Mouse (Mus musculus): ENCODE results near the gene Trappc10.

Gene Trappc10

GRCm38 (mm10) chr10:78158041-78158440 is 86.4 kb downstream of the Trappc10 start:
- DNase-seq: no peak

DNA sequence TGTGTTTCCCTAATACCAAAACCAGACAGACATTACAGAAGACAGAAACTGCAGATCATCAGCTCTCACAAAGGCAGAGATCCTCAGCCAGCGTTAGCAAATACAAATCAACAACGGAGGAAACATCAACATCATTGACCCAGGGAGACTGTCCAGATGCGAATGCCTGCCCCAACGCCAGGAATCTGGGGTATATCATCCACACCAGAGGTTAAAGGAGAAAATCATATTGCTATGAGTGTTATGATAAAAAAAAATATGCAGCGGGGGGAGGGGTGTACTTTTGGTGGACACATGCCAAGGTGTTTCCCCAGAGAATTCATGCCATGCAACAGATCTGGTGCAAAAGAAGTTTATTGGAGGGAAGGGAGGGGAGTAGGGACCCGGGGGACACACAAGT is 87.5 kb downstream of the Trappc10 start:
- DNase-seq: no peak

DNA sequence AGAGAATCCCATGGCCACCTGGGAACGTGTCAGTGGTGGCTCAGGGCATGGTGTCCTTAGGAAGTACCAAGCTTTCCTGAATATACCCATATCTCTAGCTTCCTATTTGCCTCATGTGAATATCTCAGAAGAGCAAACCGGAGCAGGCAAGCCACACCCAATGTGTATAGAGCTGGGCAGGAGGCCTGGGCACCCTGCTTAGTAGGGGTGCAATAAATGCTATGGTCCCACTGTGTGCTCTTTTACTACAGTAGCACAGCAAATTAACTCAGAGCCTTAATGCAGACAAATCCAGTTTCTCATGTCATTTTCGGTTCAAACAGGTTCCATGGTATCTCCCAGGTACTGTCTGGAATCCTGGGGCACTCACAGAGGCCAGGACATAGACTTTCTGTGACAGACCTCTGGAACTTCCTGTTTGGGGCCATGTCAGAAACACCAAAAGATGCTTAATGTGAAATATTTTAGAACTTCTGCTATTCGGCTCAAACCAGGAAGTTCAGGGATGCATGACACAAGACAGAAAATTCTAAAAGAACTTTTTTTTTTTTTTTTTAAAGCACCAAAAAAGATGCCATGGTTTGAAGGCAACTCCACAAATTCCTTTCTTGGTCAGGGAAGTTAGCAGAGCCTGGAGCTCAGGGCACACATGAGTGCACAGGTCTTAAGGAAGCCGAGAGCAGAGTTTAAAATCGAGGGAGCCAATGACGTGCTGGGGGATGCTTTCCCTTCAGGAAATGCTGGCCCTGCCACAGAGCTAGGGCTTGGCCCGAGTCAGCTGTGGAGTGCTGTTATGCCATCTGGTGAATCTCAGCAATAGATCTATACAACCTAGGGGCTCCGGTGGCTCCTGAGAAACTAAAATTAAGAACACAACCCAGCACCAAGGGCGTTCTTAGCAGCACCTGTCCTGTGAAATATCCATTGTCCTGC is 95.3 kb downstream of the Trappc10 start:
- DNase-seq: no peak

GRCm38 (mm10) chr10:78147908-78148441 is 96.5 kb downstream of the Trappc10 start:
- DNase-seq: no peak

DNA sequence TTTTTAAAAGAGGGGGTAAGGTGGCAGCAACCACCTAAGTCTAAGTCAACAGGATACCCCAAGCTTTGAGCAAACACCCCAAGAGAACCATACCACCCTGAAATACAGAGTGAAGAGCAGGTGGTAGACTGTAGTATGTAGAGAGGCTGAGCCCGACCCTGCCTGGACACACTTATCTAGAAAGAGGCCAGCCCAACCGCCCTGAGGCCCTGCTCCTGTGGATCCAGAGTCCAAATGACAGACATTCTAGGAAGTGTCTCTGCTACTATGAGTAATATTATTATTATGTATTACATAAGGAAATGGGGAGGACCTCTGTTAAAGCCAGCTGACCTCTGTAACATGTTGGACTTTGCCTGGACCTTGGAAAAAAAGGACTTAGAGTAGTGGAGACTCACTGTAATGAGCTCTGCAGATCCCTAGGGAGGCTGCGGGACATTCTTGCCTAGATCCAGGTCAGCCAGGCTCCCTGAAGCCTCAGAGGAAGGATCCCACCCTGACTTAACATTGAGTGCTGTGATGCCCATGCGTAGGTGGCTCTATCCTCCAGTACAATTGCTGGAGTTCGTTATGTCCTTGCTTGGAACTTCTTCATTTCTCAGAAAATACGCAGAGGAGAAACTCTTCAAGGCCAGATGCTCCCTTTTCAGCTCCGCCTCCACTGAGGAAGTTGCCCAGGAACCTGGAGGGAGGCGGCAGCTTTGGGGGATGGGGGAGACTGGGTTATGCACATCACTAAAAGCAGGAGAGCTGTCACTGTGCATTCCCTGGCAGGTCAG is 100.5 kb downstream of the Trappc10 start:
- DNase-seq: no peak

DNA sequence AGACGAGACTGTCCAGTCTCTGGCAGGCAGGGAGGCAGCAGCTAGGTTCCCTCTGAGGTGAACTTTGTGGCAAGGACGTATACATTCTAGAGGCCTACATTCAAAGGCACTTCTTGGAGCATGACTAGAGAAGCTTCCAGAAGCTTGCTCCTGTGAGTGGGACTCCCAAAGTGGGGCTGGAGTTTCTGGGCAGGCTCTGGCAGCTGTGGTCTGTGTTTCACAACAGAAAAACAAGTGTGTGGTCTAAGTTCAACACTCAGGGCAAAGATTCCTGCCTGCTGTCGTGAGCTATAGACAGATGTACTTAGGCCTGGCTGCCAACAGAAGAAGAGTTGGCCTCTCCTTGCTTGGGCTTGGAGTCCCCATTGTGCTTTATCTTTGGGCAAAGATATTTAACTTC is 103.6 kb downstream of the Trappc10 start:
- DNase-seq: no peak

DNA sequence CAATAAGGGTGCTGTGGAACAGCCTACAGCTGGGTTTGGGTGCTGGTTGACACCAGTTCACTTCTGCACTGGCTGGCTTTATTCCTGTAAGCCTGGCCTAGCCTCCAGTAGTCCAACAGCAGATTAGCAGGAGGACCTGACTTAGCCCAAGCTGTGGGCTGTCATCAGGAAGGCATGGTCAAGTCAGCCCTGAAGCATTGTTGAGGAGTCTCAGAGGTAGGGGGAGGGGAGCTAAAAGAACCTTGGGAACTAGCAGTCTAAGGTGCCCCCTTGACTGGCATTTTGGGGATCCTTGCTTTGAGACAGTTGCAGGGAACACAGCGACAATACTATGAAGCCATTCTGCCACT is 104.2 kb downstream of the Trappc10 start:
- DNase-seq: no peak

DNA sequence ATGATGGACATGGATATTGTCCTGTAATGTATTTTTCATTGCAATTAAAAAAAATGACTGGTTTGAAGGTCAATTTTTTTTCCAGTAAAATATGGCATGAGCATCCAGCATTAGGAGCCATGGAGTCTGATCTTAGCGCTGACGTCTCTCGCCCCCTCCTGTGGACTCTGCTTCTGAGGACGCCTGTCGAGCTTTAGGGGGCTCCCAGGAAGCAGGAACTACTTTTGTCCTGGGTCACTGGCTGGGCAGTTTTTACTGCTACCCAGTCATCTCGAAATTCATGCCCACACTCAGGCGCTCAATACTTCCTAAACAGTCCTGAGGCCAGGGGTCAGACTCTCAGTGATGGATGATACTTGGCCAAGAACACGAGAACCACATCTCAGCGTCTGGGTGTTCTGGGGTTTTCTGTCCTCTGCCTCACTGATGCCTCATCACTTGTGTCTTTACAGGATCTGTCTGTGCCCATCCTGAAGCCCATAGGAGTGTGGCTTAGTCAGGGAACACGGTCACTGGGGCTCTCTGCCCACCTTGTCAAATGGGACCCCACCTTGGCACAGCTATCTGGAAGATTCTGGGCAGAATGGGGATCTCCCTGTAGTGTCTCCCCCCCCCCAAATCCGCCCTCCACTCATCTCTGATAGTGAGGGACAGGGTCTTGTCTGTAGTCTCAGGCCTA is 104.7 kb downstream of the Trappc10 start:
- no peak for DNase-seq

DNA sequence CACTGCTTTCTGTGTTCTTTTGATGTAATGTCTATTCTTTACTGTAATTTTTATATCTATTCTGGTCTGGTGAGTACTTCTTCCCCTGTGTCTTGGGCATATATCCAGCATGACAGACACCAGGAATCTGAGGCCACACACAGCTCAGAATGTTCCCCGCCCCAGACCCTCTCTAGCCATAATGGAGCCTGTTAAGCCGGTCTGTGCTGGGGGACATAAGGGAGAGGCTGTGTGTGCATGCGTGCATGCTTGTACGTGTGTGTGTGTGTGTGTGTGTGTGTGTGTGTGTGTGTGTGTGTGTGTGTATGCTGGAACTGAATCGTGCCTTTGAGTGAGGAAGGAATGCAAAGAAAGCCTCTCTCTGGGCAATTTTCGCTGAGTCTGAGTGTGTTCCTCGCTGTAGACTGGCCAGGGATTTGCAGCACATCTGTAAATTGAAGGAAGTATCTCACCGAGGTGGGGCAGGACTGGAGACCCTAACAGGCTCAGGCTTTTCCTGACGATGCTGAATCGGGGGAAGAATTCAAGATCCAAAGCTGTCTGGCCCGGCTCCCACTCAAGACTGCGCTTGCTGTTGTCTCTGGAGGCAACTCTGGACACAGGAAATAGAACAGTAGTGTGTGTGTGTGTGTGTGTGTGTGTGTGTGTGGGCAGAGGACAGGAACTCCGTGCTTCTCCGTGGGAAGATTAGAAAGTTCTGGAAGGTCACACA is 105.5 kb downstream of the Trappc10 start:
- DNase-seq: no peak

DNA sequence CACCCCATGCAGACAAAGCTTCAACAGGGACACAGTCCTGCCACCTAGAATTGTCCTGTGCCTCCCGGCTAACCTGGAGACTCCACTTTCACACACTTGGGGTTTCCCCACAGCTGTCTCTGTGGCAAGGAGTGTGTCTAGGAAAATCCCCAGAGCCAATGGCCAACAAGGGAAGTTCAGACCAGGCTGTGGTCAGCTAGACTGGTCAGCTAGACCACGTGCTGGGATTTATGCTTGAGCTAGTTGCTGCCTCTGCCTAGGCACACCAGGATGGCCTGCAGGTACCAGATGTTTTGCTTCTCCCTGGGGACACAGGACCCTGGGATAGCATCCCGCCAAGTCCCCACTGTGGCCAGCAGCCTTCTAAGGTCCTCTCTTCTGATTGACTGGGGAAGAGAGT is 107.2 kb downstream of the Trappc10 start:
- no peak for DNase-seq
